Mouse (Mus musculus) kidney, postnatal 4 days (tissue): ENCODE results near the gene Itgb5.

ENCODE experiments used
- DNase-seq, 2 experiments: peaks; one replicate each; pipeline ENCODE4 v3.0.0; 2021; ENCODE audit warnings: mixed read lengths in 2 of 2

Gene Itgb5

DNA sequence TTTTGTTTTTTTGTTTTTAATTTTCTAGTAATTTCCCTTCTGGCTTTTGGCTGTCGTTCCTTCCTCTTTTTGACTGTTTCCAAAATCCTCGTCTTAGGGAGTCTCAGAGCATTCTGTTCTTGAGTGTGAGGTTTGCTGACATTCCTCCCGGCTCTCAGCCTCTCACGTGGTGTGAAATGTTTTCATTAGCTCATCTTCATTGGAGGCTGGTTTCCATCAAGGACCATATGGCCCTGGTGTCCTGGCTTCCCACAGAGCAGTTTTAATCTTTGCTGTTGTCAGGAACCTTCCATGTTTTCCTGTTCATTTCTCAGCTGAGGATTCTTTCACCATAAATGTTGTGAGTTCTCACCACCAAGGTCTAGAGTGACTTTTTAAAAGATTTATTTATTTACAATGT is 50.1 kb downstream of the Itgb5 start:
- no peak for DNase-seq

DNA sequence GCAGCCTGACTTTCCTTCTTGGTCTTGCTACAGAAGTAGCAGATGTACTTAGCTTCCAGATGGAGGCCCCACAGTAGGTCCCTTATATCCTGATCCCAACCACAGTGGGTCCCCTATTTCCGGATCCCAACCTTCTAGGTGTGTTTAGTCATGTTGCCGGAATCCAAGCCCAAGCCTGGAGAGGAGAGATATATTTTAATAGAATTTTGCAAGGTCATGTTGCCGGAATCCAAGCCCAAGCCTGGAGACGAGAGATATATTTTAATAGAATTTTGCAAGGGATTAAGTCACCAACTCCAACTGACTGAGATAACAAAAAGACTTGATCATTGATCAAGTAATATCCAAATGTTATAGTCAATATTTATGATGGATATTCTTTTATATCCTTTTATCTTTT is 51.3 kb downstream of the Itgb5 start:
- DNase-seq: no peak

DNA sequence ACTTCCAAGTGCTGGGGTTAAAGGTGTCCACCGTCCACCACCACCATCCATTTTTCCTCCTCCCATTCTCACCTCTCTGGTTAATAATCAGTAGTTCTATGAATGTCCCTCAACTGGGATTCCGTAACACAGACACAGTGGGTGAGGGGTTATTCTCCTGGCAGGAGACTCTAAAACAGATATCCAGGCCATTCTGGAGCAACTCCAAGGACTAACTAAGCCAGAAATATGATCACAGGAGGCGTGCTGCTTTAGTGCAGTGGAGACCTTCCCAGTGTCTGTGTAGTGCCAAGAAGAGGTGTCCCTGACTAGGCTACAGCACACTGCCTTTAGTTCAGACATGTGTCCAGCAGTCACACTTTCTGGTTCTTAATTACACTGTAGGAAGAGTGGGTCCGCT is 53.1 kb downstream of the Itgb5 start:
- peak; percentile 34 to 46 for DNase-seq

DNA sequence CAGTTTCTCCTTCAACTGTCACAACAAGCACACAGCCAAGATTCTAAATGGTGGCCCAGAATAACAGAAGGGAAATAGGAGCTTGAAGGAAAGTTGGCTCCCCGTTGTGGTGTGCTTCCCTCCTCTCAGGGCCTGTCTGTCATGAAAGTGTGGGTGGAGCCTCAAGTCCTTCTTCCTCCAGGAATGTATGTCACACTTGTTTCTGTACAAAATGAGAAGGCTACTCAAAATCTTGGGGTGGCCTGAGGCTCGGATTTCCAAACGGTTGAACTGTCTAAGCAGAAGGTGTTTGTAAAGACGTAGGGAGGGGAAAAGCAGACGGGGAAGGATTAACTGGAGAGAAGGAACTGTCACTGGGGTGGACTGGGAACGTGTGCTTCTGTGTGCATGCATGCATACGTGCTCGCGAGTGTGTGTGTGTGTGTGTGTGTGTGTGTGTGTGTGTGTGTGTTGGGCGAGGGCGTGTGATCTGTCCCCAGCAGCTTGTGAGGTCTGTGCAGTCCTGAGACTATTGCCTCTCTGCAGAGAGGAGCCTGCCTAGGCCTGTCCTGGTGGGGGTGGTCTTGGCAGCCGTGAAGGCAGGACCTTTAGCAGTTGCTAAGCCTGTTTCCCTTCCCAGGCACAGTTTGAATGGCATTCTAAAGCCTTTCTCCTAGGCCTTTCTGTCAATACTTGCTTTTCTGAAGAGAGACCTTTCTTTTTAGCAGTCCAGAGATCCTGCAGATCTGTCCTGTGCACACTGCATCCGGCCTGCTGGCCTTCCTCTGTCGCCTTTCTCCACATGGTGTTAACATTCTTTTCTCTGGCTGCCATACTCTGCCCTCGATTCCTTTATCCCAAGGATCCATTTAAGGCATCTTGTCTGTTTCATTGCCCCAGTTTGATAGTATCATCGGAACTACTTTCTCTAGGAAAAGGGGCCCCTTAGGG is 53.8 kb downstream of the Itgb5 start:
- DNase-seq: peak; percentile 39 to 51

DNA sequence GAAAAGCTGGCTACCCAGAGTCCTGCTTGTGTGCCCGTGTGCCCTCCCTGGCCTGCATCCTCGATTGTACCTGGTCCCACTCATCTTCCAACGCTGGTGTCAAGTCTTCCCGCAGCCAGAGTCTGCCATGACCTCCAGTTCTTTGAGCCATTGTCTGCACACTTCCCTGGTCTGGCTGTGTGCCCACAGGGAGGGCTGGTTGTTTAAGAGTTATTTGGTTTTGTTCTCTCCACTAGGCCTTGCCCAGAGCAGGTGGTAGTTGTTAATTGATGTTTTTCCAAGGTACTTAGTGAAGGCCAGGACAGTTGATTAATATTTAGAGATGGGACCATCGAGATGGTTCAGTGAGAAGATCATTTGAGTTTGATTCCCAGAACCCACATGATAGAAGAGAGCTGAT is 54.7 kb downstream of the Itgb5 start:
- DNase-seq: peak in 1 of 2 experiments; percentile 45

DNA sequence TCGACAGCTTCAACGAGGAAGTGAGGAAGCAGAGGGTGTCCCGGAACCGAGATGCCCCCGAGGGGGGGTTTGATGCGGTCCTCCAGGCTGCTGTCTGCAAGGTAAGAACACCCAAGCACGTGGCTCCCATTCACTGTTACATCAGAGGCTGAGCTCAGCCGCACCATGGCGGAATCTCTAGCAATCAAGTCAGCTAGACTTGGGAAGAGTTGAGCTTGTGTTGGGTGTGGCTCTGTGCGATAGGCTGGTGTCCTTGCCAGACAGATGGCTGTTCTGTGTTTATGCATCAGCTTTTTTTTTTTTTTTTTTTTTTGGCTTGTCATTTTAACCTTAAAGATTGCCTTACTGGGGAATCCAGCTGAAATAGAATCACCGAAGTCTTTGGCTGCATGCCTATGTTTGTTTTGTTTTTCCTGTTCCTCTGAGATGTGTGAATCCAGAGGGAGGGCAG is 55.6 kb downstream of the Itgb5 start:
- no peak for DNase-seq

DNA sequence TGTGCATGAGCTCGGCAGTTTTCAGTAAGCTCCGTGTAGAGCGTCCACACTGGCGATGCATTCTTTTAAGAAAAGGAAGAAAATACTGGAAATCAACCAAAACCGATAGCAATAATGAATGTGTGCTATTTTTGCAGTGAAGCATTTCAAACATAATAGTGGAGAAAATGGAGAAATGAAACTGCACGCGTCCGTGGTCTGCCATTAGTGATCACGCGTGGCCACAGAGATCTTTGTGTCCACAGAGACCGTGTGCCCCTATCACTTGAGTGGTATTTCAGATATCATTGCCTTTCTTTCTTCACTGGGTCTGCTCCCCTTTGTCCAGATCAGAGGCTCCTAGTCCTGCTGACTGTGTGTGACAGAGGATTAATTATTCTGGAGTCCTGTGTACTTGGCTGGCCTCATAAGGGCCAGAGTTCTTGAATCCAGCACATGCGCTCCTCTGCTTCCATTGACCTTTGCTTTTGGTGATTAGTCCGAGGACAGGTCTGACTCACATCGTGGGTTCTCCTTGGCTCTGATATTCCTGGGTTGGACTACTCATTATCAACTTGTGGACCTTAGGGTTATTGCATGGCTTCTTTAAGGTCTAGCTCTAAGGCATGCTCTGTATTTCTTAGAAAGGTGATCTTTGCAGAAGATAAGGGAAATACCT is 56.3 kb downstream of the Itgb5 start:
- DNase-seq: no peak

DNA sequence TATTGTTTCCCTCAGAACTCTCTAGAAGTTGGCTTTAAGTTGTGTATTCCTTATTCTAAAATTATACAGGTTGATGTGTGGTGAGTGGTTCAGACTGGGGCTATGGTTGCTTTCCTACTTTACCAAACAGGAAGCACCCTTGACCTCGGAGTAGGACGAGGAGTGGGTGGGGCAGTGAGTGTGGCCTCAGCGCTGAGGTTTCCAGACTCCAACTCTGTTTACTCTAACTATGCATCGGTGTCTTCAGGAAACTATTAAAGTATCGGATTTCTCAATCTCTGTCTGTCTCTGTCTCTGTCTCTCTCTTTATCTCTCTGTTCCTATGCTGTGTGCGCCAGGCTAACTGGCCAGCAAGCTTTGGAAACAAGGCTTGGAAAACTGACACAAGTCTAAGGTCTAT is 57.2 kb downstream of the Itgb5 start:
- no peak for DNase-seq

DNA sequence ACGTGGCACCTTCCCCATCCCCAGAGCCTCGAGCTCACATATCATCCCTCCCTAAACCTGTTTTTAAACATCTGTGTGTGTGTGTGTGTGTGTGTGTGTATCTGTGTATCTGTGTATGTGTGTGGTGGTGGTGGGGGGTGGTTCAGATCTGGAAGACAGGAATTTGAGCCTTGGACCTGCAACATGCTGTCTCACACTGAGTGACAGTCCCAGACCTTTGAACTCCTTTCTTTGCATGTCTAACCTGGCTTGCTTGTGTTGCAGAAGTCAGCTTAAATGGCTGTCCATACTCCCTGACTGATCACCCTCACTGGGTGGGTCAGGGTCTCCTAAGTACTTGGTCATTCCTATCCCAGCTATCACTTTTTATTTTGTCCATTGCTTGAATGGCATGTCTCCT is 58.5 kb downstream of the Itgb5 start:
- DNase-seq: no peak

DNA sequence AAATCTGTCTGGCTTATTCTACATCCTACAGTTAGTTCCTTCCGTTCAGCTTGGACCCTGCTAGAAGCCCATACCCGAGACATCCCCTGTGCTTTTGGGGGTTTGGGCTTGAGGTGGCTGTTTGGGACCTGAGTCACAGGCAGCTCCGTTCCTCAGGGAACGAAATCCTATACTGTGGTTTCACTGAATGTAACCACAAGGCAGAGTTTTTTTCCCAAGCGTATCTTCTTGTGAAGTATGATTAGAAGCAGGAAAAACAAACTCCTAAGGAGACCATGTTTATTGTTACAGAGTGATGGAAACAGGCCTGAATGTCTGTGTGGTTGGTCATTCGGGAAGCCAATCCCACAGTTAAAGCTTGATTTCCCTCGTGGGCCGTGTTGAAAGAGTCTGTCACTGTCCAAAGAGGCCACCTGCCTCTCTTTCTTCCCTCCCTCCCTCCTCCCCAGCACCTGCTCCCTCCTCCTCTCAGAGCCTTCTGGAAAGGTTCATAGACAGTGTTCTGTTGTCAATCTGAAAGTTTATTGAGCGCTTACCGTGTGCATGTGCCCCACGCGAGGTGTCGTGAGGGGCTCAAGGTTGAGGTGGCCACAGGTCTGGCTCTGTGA is 59.6 kb downstream of the Itgb5 start:
- DNase-seq: no peak

DNA sequence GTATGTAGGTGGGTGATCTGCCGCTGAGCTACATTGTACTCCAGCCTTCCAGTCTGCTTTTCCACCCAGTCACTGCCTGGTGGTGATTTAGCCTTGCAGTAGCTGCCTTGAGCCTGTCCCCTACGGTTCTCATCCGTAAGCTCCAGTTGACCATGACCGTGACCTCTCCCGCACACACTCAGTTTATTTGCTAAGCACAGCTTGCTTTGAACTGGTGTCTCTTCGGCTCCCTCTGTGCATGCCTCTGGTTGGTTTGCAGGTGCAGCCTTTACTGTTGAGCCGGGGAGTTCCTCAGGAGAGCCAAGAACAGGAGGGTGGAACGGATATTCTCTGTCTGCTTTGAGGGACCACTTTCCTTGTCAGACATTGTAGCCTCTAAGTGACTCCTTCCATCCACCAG is 61.6 kb downstream of the Itgb5 start:
- peak; percentile 48 to 59 for DNase-seq

DNA sequence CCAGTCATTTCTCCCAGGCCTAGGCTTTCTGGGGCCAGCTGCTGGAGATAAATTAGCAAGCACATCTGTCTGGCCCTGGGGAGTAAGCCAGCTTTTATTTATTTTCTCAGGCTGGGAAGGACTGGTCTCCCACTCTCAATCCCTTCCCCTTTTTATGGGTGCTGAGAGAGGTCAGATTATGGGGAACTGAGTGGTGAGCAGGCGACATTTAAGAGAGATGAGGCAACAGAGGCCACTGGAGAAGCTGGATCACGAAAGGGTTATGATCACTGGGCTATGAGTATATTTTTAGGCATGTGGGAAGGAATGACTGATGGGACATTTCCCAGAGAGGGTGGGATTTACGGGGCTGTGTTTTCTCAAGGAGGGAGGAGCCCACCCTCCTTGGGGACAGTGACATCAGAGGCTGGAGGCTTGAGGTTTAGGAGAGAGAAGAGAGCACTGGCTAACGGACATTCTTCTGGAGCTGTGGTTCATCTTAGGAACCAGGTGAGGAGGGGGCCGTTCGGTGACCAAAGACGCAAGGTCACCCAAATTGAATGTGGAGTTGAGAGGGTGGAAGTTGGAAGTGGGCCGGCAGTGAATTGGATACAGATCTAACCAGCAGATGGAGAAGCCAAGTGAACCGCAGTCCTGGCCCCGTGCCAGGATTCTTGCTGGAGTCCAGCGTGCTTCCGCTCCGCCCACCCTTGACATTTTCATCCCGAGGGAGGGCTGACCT is 62.3 kb downstream of the Itgb5 start:
- peak; percentile 93 to 95 for DNase-seq

DNA sequence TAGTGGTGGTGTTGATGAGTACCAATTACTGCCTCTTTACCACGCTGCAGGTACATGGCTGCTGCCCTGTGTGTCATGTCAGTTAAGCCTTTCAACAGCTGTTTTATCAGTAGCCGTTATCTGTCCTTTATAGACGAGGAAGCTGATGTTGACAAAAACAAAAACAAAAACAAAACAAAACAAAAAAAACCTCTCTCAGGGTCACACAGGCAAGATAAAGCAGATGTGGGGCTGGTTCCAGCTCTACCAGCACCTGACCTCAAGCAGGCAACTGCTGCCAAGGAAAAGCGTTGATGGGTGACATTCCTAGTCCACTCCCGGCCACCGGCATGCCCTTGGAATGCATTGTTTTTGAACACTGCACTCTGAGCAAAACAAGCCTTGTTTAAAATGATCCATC is 63.1 kb downstream of the Itgb5 start:
- peak; percentile 60 to 75 for DNase-seq

DNA sequence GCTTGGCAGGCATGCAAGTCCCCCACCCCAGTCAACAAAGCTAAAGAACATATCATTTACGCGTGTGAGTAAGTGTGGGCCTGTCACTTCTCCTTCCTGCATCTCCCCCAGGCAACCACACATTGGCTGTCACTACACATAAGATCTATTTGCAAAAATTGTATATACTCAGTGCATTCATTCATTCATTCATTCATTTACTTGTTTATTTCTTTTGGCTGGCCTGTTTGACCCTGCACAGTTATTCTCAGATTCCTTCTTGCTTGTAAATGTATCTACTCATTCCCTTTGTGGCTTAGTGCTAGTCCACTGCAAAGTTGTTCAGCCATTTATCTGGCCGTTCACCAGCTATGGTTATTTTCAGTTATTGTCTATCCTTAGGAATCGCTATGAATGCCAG is 64.3 kb downstream of the Itgb5 start:
- no peak for DNase-seq

DNA sequence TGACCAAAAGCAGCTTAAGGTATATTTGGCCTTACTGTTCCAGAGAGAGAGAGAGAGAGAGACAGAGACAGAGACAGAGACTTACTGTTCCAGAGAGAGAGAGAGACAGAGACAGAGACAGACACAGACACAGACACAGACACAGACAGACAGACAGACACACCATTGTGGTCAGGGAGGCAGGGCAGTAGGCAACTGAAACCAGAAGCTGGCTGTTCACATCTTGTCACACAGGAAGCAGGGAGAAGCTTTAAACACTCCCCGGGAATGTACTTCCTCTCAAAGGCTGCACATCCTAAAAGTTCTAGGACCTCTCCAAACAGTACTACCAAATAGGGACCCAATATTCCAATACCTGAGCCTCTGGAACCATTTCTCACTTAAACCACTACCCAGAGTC is 65.0 kb downstream of the Itgb5 start:
- DNase-seq: no peak

DNA sequence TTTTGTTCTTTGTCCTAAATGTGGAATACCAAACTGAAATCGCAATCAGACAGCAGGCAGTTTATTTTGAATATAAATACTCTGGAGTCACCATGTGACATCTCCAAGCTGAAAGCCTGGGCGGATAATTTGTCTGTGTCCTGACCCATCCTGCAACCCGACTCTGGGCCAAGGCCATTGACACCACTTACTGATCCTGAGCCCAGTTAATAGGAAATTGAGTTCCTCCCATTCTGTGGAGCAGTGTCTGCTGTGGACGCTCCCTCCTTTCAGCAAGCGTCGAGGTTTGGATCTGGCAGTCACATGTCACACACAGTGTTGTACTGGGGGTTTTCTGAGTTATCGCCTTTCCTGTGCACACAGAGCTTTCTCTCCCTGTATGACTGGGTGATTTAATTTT is 66.2 kb downstream of the Itgb5 start:
- peak; percentile 47 to 67 for DNase-seq

DNA sequence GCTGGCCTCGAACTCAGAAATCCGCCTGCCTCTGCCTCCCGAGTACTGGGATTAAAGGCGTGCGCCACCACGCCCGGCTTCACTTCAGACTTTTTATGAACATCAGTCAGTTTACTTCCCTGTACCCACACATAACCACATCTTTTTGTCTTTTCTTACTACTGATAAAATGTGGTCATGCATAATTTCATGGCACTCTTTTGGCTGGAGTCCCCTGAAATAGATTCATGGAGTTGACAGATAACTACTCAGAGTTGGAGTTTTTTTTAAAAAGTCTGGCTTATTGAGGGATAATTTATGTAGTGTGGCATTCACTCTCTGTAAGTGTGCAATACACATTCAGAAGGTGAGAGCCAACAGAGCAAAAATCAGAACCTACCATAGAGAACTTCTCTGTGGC is 67.3 kb downstream of the Itgb5 start:
- DNase-seq: no peak

DNA sequence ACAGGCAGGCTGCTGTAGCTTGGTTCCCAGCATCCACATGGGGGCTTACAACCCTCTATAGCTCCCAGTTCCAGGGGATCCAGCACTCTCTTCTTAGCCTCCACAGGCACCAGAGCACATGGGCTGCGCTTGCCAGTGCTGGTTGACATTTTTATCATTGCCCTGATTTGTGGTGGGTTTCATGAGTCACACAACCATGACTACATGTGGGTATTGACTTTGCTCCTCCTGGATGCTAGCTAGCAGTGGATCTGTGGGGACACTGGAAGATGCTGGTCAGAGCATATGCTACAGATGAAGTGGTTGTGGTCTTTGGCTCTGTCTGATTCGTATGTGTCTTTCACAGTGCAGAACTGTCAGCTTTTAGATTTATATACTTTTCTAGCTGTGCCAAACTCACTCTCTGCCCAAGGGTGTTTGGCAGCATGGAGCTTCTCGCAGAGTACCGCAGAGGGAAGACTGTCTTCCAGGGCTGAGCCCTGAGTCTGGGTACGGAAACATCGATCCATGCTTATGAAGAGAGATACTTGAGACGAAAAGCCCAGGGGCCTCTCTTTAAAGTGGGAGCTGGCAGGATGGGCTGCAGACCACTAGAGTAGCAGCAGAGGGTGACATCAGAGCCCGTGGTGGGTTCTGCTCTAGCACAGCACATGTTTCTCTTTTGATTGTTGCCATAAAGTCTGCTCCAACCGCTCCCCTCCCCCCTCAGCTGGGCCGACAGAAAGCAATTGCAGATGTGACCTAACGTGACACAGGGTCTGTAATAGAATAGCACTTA is 74.4 kb downstream of the Itgb5 start:
- DNase-seq: no peak

DNA sequence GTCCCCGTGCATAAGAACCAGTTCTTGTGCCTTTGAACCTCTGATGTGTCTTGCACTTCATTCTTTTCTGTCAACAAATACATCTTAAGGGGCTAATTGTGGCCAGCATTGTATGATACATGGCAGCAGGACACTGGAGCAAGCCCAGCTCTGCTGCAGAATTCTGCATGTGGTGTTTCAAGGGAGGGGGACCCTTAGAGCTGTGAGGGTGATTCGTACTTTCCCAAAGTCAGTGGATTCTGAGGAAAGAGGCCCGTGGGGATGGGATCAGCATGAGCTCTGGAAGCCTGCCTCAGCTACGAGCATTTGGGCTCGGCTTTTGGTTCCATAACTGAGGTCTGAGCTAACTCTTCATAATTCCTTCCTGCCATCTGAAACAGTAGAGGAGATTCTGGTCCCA is 75.1 kb downstream of the Itgb5 start:
- DNase-seq: no peak

DNA sequence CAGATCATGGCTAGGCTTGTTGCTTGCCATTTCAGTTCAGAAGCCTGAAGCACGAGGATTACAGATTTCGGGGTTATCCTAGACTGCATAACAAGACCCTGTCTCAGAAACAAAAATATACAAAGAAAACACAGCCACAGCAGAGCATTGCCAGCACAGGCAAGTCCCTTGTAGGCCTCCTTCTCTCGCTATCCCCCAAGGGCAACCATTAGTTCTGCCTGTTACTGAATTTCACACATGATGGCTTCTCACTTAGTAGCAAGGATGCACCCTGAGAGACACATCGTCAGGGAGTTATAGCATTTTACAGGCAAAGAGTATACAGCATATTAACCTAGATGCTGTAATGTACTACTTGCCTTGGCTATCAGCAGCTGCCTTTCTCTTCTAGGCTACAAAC is 78.8 kb downstream of the Itgb5 start:
- DNase-seq: no peak

DNA sequence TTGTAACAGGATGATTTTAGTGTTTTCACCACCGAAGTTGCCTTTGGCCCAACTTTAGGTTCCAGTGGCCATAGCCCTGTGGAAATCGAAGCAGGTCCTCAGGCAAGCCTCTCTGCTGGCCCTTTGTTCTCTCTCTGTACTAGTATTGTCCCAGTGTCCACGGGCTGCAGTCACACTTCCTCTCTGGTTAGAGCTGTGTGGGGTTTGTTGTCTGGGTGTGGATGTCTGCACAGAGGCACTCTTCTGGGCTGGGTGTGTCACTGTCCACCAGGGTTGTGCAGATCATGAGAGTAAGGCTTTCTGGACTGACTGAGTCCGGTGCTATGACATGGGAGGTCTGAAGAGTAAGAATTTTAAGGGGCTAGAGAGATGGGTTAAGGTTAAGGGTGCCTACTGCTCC is 85.5 kb downstream of the Itgb5 start:
- DNase-seq: no peak
